Mouse (Mus musculus): Measurements from ENCODE around the gene Tmem177.

DNA sequence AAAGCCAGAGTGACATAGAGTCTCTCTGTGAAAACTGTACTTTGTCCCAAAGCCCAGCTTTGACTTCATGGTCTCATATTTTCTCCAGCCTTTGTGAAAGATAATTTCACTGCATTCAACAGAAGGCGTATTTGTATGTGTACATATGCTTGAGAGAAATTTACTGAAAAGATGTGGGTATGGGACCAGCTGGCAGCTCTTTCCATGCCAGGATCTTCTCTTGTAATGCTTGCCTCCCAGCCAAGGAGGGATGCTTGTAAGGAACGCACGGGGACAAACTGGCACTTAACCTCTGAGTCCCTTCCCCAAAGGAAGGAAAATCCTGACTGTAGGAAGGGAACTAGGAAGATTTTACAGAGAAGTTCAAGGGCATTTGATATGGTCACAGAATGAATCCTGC is 28.7 kb downstream of the Tmem177 start:
- TF ChIP-seq POLR2A (IDR thresholded peaks at IDR 0.05; ENCODE audit: low read depth, low read length) (no peak), CTCF (IDR thresholded peaks at IDR 0.05; ENCODE audit: borderline replicate concordance, insufficient read depth, low read length) (no peak)

All from embryonic fibroblast, embryonic 13.5 days (primary cell).